ENCODE assay signal across 10 mouse cellular contexts in genomic region chr1:105843856-105844255, GRCm38 (mm10).
A peak's percentile ranks its signal among the peaks of the same experiment; 100 is the strongest.
DNase-seq lines count a peak whose midpoint lies in the region; ATAC-seq and TF ChIP-seq lines count a peak whose summit lies in the region.
"Had no signal": no experiment of that assay in that cellular context is flagged by ENCODE, and none has a peak within 500 bp of the region (broad histone marks: within the 10 kb centered on the region; RNA-seq: fewer than 3 reads in every experiment).

No protein-coding gene starts in this region.

- no peak overlapping the region for H3K27ac ChIP-seq in kidney, embryonic 15.5 days
- H3K27ac ChIP-seq in embryonic facial prominence, embryonic 12.5 days: no peak overlapping the region
- H3K27ac ChIP-seq in hindbrain, postnatal 0 days: no peak overlapping the region
- H3K27ac ChIP-seq in neural tube, embryonic 14.5 days (ENCODE audit: low read depth, low read length): no peak overlapping the region
- H3K27ac ChIP-seq: macrophage had no signal

- H3K27me3 ChIP-seq in kidney, embryonic 15.5 days: peaks cover 11% of the 10 kb centered on the region
- peaks cover 15% of the 10 kb centered on the region for H3K27me3 ChIP-seq in embryonic facial prominence, embryonic 12.5 days
- H3K27me3 ChIP-seq in hindbrain, postnatal 0 days (ENCODE audit: insufficient read depth, low read length): no peaks in the 10 kb centered on the region
- H3K27me3 ChIP-seq in neural tube, embryonic 14.5 days (ENCODE audit: control insufficient read depth, insufficient read depth, low read length): no peaks in the 10 kb centered on the region

- intact Hi-C loops in left cerebral cortex, postnatal 14 days (cut with DNase I): no loop called here

- H3K9me3 ChIP-seq in kidney, embryonic 15.5 days (replicated peaks): no peaks in the 10 kb centered on the region
- no peaks in the 10 kb centered on the region for H3K9me3 ChIP-seq in embryonic facial prominence, embryonic 12.5 days
- H3K9me3 ChIP-seq in hindbrain, postnatal 0 days (ENCODE audit: low read length): no peaks in the 10 kb centered on the region
- no peaks in the 10 kb centered on the region for H3K9me3 ChIP-seq in neural tube, embryonic 14.5 days (ENCODE audit: control insufficient read depth, low read length)

- no peaks in the 10 kb centered on the region for H3K36me3 ChIP-seq in kidney, embryonic 15.5 days
- no peaks in the 10 kb centered on the region for H3K36me3 ChIP-seq in embryonic facial prominence, embryonic 12.5 days
- H3K36me3 ChIP-seq in hindbrain, postnatal 0 days (ENCODE audit: insufficient read depth, low read length): no peaks in the 10 kb centered on the region
- no peaks in the 10 kb centered on the region for H3K36me3 ChIP-seq in neural tube, embryonic 14.5 days (ENCODE audit: control insufficient read depth, insufficient read depth, low read length)

- no peak overlapping the region for H3K9ac ChIP-seq in kidney, embryonic 15.5 days
- no peak overlapping the region for H3K9ac ChIP-seq in embryonic facial prominence, embryonic 12.5 days
- H3K9ac ChIP-seq in hindbrain, postnatal 0 days (replicated peaks; ENCODE audit: low read length): peak overlapping the region; percentile 51; the same call in 1 of the 2 replicates
- peak overlapping the region; percentile 51; the same call in 1 of the 2 replicates for H3K9ac ChIP-seq in neural tube, embryonic 14.5 days (replicated peaks; ENCODE audit: low read depth, low read length)

- H3K4me1 ChIP-seq in kidney, embryonic 15.5 days: peaks cover 19% of the 10 kb centered on the region
- peaks cover 11% of the 10 kb centered on the region; the same call in 1 of the 2 replicates for H3K4me1 ChIP-seq in embryonic facial prominence, embryonic 12.5 days
- peaks cover 10% of the 10 kb centered on the region; the same call in 1 of the 2 replicates for H3K4me1 ChIP-seq in hindbrain, postnatal 0 days (ENCODE audit: insufficient read depth, low read length)
- 0 out of 2 replicates have a peak, but pooled peaks cover 4% of the 10 kb centered on the region for H3K4me1 ChIP-seq in neural tube, embryonic 14.5 days (ENCODE audit: control insufficient read depth, insufficient read depth, low read length)

- no peak for DNase-seq in kidney, adult 18-20 months
- peak; percentile 23 for DNase-seq in hindbrain, postnatal 0 days (ENCODE audit: low spot score)
- no peak for DNase-seq in adrenal gland, adult (ENCODE audit: inconsistent age in 2 of 2, low spot score in 1 of 2)
- DNase-seq in left cerebral cortex, postnatal 14 days (ENCODE audit: low spot score in 2 of 2): no peak
- no peak for DNase-seq in B cell, adult 2 months
- DNase-seq: heart, adult 18-20 months had no signal

- peak overlapping the region; percentile 58 for H3K4me2 ChIP-seq in kidney, embryonic 15.5 days
- H3K4me2 ChIP-seq in embryonic facial prominence, embryonic 12.5 days (replicated peaks): peak overlapping the region; percentile 50
- H3K4me2 ChIP-seq in hindbrain, postnatal 0 days (ENCODE audit: low read depth, low read length): peak overlapping the region; percentile 58
- H3K4me2 ChIP-seq in neural tube, embryonic 14.5 days (ENCODE audit: low read depth, low read length): peak overlapping the region; percentile 51

- 12% methylated on average over 2 of the region's 2 CpGs for WGBS in kidney, embryonic 15.5 days
- 0% methylated on average over 2 of the region's 2 CpGs for WGBS in embryonic facial prominence, embryonic 12.5 days
- WGBS in hindbrain, postnatal 0 days: 9% methylated on average over 2 of the region's 2 CpGs
- WGBS in neural tube, embryonic 14.5 days: 3% methylated on average over 2 of the region's 2 CpGs

- peak; percentile 70; the same call in 1 of the 2 replicates for ATAC-seq in kidney, embryonic 15.5 days (replicated peaks; ENCODE audit: low FRiP score)
- ATAC-seq in embryonic facial prominence, embryonic 12.5 days (ENCODE audit: insufficient number of reproducible peaks, insufficient read depth, low FRiP score, low TSS enrichment): no peak
- peak; percentile 16 for ATAC-seq in hindbrain, postnatal 0 days
- ATAC-seq in neural tube, embryonic 14.5 days (ENCODE audit: low read depth): peak; percentile 44; the same call in 1 of the 2 replicates

- TF ChIP-seq CTCF in hindbrain, postnatal 0 days (IDR thresholded peaks at IDR 0.05; ENCODE audit: low read depth): no peak

- H3K4me3 ChIP-seq in kidney, embryonic 15.5 days (replicated peaks): peak overlapping the region; percentile 25
- H3K4me3 ChIP-seq in embryonic facial prominence, embryonic 12.5 days: 0 out of 2 replicates have a peak overlapping the region, but pooled peaks have one; percentile 30
- peak overlapping the region; percentile 31 for H3K4me3 ChIP-seq in hindbrain, postnatal 0 days (ENCODE audit: low read length)
- H3K4me3 ChIP-seq in neural tube, embryonic 14.5 days (ENCODE audit: low read depth, low read length): peak overlapping the region; percentile 27; the same call in 1 of the 2 replicates

Comparison
In these comparisons a context has a peak if more than half of its experiments do, and no peak if none do; other contexts are left out.
1. H3K9ac ChIP-seq: peak in hindbrain, postnatal 0 days (single experiment) and neural tube, embryonic 14.5 days (single experiment); none in kidney, embryonic 15.5 days (single experiment) and embryonic facial prominence, embryonic 12.5 days (single experiment).
2. Peak in every context shown above with its lines, with median percentiles within 50 percentile points of each other: H3K4me2 ChIP-seq and H3K4me3 ChIP-seq.